Mouse (Mus musculus) gastrocnemius, postnatal 36 days (tissue): ENCODE results near the gene Itih1. TPM values are rescaled to one million over a fixed set of nuclear protein-coding genes. Genes with fewer than 3 reads are reported as not detected.
A peak's percentile ranks its signal among the peaks of the same experiment; 100 is the strongest.

ENCODE experiments used
- DNase-seq, 2 experiments: peaks; one replicate each; pipeline ENCODE4 v3.0.0; 2022
- intact Hi-C: fragments of 180-260 bp; cut with DNase I; formaldehyde crosslinking; loops from one replicate; pipeline ENCODE4 v1.15.1; 2025
- long read RNA-seq, 2 experiments: library from polyadenylated mRNA; stranded (forward); transcript quantifications; one replicate each; pipeline ENCODE4 v2.0.0; 2021
- total RNA-seq, 2 experiments: library from RNA; stranded (reverse); gene quantifications; 2 replicates each; pipeline ENCODE4 v1.2.3; 2021

The Itih1 gene
- total RNA-seq, result under 1 TPM in 1 of 2 experiments, not detected in 1; 0.08 TPM
- long read RNA-seq, experiment 1, result 0 reads
- long read RNA-seq, experiment 2, result 0 reads

DNA sequence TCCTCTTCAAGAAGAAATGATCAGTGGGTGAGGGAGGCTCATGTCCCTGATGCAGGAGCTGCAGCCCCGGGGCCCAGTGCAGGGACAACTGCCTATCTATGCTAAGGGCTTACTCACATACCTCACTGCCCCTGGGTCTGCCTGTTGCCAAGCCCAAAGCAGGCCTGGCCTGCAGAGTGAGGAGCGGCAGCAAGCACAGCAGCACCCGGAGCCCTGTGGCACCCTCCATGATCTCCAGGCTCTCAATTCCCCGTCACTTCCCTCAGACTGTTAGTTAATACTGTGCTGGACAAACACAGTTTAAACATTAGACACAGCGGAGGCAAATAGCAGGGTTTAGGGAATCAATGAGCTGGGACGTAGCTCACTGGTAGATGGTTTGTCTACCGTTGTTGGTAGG lies at the start of gene Itih1:
Gene Itih1 (minus strand): TSS at position 252 of the 400 bp plus-strand sequence.
- DNase-seq, result no peak
- intact Hi-C loops, result no loop called here

GRCm38 (mm10) chr14:30976222-30976621 lies 33.1 kb upstream of the Itih1 start:
- intact Hi-C loops, result no loop called here
- DNase-seq, result no peak

DNA sequence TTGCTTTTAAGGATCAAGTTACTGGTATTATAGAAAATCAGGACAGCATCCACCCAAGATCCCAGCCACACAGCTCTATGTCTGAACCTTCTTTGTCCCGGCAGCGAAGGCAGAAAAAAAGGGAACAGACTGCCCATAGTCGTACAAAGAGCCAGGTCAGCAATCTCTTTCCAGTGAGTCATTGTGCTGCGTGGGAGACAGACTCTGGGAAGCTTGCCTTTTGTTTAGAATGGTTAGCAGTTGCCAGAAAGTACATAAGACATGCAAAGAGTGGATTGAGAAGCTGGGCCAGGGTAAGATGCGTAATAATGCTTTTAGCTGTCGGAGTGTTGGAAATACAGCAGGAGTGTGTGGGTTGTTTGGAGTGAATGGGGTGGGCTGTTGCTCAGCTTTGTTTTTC lies 31.1 kb upstream of the Itih1 start:
- intact Hi-C loops, result no loop called here
- no peak for DNase-seq

DNA sequence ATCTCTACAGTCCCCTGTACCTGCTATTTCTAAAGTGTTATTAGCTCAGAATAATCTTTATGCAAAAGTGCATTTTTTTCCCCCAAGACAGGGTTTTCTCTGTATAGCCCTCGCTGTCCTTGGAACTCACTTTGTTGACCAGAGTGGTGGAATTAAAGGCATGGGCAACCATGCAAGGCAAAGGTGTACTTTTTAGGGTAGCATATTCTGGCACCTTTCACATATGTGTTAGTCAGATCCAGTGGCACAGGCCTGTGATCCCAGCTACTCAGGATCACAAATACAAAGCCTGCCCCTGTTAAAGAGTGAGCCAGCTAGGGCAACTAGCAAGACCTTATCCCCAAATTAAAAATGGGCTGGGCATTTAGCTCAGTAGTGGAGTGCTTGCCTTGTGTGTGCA lies 17.3 kb upstream of the Itih1 start:
- no peak for DNase-seq
- intact Hi-C loops, result no loop called here

- intact Hi-C loops, result no loop called here
Observed at GRCm38 (mm10) chr14:30959031-30959430, 15.9 kb upstream of the Itih1 start.

GRCm38 (mm10) chr14:30958517-30958916 lies 15.4 kb upstream of the Itih1 start:
- DNase-seq, result no peak
- intact Hi-C loops, result no loop called here

More at GRCm38 (mm10) chr14:30959031-30959430, 15.9 kb upstream of the Itih1 start:
- no peak for DNase-seq

DNA sequence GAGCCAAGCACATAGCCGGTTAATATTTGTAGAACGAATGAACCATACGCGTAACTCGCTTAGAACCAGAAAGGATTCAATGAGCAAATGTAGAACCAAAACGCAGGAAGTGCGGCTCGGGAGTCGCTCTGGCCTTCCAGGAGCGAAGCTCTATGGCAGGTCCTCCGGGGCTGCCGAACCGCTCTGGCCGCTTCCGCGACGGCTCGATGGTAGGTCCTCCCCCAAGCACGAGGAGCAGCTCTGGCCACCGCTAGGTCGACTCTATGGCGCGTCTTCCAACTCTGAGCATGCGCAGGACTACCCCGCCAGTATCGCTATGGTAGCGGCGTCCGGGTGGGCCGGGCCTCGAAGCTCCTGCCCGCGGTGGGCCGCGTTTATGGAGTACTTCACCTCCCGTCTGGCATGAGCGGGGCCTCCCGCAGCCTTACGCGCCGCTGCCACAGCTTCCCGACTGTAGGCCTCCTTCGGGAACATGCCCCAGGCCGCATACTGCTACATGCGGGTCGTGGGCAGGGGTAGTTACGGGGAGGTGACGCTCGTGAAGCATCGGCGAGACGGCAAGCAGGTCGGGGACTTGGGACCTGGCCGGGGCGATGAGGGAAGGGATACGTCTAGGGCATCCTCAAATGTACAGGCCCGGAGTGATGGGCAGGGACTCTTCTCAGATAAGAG lies 8.2 kb upstream of the Itih1 start, which contains the start of gene Nek4:
Gene Nek4 (plus strand): TSS at position 224 of the 672 bp plus-strand sequence.
- peak; percentile 91 to 94 for DNase-seq
- intact Hi-C loops, result no loop called here

DNA sequence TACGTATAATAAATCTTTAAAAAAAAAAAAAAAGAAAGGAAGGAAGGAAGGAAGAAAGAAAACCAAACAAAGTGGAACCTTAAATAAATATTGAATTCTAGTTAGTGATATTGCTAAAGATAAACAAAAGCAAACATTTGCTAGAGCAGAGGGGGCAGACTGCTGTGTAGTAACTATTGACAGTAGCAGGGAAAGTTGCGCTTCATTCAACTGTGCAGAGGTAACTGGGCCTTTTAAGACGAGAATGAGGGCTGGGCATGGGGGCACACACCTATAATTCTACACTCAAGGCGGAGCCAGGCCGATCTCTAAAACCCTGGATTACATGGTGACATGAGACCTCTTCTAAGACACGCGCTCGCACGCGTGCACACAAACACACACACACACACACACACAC lies 6.9 kb upstream of the Itih1 start:
- no peak for DNase-seq
- intact Hi-C loops, result no loop called here

GRCm38 (mm10) chr14:30944745-30945144 lies 1.7 kb upstream of the Itih1 start:
- intact Hi-C loops, result no loop called here

DNA sequence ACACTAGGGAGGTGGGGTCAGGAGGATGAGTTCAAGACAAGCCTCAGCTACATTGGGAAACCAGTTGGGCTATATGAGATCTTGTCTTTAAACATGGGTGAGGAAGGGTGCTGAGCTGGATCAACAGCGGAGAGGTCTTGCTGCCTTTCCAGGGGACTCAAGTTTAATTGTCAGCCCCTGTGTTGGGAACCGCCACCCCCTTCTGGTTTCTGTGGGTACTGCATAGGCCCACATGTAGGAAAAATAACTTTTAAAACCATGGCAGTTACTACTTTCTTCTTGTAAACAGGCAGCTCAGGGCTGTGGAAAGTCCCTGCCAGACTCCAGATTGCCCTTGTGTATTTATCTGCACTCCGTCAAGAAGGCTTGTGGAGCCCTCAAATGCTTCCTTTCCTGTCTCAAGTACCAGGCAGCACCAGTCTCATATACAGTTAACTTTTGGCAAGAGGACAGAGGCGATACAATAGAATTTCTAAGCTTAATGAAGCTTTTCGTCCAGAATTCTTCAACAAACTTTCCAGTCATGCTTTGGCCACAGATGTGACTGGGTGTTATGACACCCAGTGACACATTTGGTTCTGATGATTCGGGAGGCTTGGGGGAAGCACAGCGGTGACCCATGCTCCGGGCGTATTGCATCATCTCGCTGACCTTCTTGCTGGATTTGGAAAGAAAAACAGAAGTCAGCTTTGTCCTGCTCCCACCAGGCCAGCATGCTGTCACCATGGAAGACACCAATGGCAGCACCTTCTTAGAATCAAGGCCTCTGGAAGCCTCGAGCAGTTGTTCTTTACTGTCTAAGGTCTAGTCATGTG lies 978 bp upstream of the Itih1 start:
- intact Hi-C loops, result no loop called here
- peak; percentile 41 to 50 for DNase-seq

More at GRCm38 (mm10) chr14:30944745-30945144, 1.7 kb upstream of the Itih1 start:
- DNase-seq, result no peak

DNA sequence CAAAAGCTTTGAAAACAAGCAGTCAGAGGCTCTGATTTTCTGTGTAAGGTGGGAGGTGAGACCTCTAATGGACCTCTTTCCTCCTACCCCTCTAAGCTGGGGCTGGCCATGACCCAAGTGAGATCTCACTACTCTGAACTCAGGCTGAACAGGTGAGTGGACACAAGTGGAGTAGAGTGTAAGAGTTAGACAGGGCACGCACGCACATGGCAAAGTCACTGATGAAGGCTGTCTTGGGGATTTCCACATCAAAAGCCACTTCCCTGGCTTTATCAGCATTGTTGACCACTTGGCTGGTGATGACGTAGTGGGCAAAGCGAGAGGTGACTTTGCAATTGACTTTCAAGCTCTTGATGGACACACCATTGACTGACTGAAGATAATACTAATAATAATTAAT lies 835 bp downstream of the Itih1 start:
- intact Hi-C loops, result no loop called here
- DNase-seq, result no peak

DNA sequence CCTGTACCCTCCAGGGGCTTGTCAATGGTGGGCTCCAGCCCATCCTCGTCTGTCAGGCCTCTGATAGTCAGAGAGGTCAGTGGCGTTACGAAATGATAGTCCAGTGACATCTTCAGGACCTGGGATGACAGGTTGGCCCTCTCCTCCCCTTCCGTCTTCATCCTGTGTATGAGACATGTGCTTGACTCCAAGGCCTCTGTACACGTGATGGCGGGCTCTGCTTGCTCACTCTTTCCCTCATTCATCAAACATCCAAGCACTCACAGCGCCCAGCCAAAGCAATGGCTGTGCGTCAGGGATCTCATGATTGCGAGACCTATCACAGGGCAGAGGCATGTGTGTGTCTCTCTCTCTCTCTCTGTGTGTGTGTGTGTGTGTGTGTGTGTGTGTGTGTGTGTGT lies 9.7 kb downstream of the Itih1 start:
- no peak for DNase-seq
- intact Hi-C loops, result loop anchor here (5.0 kb wide), 1 partner anchor 41 kb away; no protein-coding TSS in a partner anchor

GRCm38 (mm10) chr14:30930386-30930785 lies 12.7 kb downstream of the Itih1 start:
- intact Hi-C loops, result loop anchor here (5.0 kb wide), 1 partner anchor 38 kb away; no protein-coding TSS in a partner anchor

DNA sequence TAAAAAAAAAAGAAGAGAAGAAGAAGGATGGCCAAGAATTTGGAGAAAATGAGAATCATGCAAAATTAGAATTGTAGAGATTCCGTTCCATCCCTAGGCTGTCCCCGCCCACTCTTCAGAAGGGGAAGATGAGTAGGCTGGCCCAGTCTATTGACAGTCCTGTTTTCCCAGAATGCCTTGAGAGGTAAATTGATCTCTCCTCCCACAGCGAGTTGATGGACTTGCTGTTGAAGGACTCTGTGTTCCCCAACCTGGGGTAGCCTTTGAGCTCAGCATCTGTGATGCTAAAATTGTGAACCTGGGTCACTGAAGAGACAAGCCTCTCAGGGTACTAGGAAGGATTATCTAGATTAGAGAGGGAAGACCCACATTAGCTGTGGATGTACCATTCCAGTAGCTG lies 17.6 kb downstream of the Itih1 start:
- intact Hi-C loops, result no loop called here
- DNase-seq, result no peak

More at GRCm38 (mm10) chr14:30930386-30930785, 12.7 kb downstream of the Itih1 start:
- no peak for DNase-seq

DNA sequence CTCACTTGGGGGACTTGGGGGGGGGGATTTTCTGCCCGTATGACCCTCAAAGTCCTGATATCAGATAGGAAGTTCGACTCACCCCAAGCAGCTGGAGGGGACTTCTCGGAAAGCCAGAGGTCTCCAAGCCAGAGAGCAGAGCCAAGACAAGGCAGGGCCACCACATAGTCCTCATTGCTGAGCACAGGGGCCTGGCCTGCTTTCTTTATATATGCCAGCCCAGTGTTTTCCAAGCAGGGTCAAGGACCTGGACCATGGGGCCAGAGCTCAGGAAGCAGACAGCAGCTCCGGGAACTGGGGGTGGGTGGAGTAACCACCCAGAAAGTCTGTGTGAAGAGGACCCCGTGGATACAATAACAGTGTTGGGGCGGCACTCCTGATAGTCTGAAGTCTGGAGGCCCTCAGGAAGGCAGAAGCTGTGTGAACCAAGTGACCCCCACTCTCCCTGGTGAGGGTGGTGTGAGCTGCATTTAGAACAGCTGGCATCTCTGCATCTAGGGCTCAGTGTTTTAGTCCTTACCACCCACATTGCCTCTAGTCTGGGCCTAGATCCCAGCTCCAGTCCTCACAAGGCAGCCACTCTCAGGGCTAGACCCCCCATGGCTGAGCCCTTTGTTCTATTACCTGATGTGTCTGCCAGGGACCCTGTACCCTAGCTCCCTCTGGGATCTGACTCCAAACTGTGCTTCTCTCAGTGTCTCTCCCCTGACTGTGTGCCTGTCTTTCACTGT lies 19.5 kb downstream of the Itih1 start, which contains the start of gene Itih3:
Gene Itih3 (minus strand): TSS at position 386 of the 731 bp plus-strand sequence.
- intact Hi-C loops, result no loop called here
- DNase-seq, result no peak

DNA sequence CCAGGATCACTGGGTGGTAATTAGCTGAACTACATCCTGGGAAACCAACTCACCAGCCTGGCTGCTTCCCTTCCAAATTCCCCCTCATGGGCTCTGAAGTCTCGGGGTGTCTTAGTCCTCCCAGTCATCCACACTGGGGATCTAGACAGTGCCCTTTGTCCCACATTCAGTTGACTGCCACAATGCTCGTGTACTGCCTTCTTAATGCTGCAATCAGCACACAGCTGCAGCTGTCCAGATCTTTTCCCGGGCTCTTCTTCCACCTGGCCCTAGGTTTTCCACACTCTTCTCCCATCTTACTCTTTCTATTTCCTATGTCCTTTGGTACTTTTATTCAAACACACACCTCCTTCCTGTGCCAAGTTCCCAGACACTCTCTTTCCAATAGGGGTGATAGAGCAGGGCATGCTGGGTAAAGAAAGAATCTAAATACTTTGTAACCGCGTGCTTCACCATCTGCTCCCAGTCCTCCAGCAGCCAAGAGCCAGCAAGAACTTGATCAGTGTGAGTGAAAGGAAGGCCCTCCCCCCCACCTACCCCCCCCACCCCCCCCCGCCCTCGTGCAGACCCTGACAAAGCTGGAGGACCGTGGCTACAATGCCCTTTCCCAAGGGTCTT lies 20.9 kb downstream of the Itih1 start:
- intact Hi-C loops, result no loop called here
- no peak for DNase-seq

DNA sequence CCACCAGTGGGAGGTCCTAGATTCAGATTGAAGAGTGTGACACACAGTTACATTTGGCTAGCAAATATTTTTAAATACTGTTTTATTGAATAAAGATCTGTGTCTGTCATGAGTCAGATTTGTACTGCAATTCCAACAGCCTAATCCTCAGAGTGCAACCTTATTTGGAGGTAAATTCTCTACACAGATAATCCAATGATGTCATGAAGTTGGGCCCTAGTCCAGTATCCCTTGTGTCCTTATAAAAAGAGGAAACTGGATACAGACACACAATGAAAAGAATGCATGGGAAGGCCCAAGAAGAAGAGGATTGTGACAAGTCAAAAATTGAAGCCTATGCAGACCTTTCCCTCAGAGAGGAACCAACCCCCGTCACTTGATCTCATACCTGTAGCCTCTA lies 26.6 kb downstream of the Itih1 start:
- intact Hi-C loops, result no loop called here
- no peak for DNase-seq

DNA sequence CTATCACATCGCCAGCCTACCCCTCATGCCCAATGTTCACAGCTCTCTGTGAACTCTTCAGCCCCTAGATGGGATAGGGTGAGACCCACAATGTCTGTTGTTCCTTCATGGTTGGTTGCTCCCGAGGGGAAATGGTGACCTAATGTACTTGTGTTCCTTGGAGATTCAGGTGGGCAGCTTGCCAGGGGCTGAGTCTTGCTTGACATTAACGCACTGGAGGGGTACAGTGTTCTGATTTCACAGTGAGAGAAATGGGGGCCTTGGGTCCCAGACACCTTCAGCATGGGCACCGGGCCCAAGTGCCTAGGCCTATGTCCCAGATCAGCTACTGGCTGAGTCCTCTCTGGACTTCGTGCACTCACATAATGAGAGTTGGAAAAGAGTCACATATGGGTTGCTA lies 29.7 kb downstream of the Itih1 start:
- intact Hi-C loops, result no loop called here

DNA sequence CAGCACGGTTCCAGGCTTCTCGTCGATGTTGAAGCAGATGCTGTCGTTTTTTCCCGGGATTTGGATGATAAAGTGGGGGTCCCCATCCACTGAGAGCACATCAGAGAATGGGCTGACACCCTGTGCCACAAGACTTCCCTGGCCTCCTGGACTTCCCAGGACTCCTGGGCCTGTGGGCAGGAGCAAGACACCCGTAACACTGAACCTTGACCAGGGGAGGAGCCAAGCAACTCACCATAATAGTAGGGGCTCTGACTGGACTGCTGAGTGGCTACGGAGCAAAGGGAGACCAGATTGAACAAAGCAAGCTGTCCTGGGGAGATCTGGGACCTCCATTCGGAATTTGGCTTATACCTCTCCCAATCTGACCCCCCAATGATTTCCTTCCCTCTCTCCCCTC lies 30.4 kb downstream of the Itih1 start:
- no peak for DNase-seq
- intact Hi-C loops, result no loop called here

More for the DNA sequence above, 29.7 kb downstream of the Itih1 start:
- no peak for DNase-seq

DNA sequence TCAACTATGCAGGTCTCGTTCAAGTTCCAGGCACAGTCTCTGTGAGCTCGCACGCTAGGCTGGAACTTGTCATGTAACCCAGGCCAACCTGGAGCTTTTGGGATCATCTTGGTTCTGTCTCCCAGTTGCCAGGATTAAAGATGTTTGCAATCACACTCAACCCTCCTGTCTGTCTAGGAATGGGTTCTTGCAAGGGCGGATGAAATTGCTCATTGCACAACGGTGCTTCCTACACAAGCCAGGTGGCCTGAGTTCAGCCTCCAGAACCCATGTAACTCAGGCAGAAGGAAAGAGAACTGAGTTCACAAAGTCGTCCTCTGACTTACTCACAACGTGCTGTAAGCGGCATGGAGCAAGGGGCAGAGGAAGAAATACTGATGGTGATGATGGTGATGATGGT lies 31.9 kb downstream of the Itih1 start:
- intact Hi-C loops, result no loop called here
- DNase-seq, result no peak
